Mouse (Mus musculus) liver, adult 2 months (tissue): ENCODE results near the gene Cwc25. TPM values are rescaled to one million over a fixed set of nuclear protein-coding genes. Genes with fewer than 3 reads are reported as not detected.

Experiments used
- DNase-seq: peaks from one replicate; pipeline ENCODE4 v3.0.0-alpha.2; 2011; ENCODE audit warnings: low read depth, low spot score; ENCODE audit errors: extremely low read depth
- H3K27ac ChIP-seq: fragments of 200-500 bp; replicated peaks from 2 replicates; pipeline ENCODE4 v1.5.1; 2012; ENCODE audit warnings: low read depth, mild to moderate bottlenecking, control low read depth, inconsistent platforms, low read length; ENCODE audit not compliant: insufficient read depth
- H3K27me3 ChIP-seq: fragments of 200-500 bp; 2 replicates; pipeline ENCODE4 v1.6.1; 2012; ENCODE audit warnings: mild to moderate bottlenecking, moderate library complexity, low read length, inconsistent platforms; ENCODE audit not compliant: control insufficient read depth, insufficient read depth
- H3K36me3 ChIP-seq: fragments of 200-500 bp; 2 replicates; pipeline ENCODE4 v1.6.1; 2012; ENCODE audit warnings: low read length, inconsistent platforms; ENCODE audit not compliant: control insufficient read depth, insufficient read depth
- H3K4me1 ChIP-seq: fragments of 200-500 bp; 2 replicates; pipeline ENCODE4 v1.6.1; 2011; ENCODE audit warnings: low read length; ENCODE audit not compliant: control insufficient read depth, insufficient read depth
- H3K4me3 ChIP-seq: fragments of 200-500 bp; 2 replicates; pipeline ENCODE4 v1.5.1; 2011; ENCODE audit warnings: low read depth, mild to moderate bottlenecking, control low read depth, low read length, moderate library complexity; ENCODE audit not compliant: insufficient read depth
- H3K79me2 ChIP-seq: fragments of 200-500 bp; 2 replicates; pipeline ENCODE4 v1.6.1; 2012; ENCODE audit warnings: inconsistent platforms, mild to moderate bottlenecking, low read length, moderate library complexity; ENCODE audit not compliant: control insufficient read depth, insufficient read depth
- H3K9ac ChIP-seq: fragments of 200-500 bp; 2 replicates; pipeline ENCODE4 v1.6.1; 2012; ENCODE audit warnings: low read depth, mild to moderate bottlenecking, control low read depth, inconsistent platforms, low read length
- CTCF ChIP-seq: fragments of 200-500 bp; IDR thresholded peaks from 2 replicates; pipeline ENCODE4 v1.5.1; 2011; ENCODE audit warnings: low read depth, low read length, control low read depth
- POLR2A ChIP-seq: fragments of 200-500 bp; IDR thresholded peaks from 2 replicates; pipeline ENCODE4 v1.6.1; 2011; ENCODE audit warnings: low read length, control low read depth; ENCODE audit not compliant: insufficient read depth; ENCODE audit errors: extremely low read depth
- WGBS: fragments of 180-500 bp; shearing (Covaris S2); methylation state at CpG from one replicate; pipeline ENCODE4 v1.1.7; 2018; 5-methylcytosine and 5-hydroxymethylcytosine counted together
- polyA plus RNA-seq: library from polyadenylated mRNA; depleted of rRNA; stranded (reverse); fragments of >200 nt; gene quantifications from 2 replicates; pipeline ENCODE4 v1.2.3, GENCODE M21; 2012
- total RNA-seq: library from RNA; depleted of rRNA; stranded (reverse); fragments of >200 nt; gene quantifications from 2 replicates; pipeline ENCODE4 v1.2.3, GENCODE M21; 2014

Cwc25 gene
- total and polyA plus RNA-seq, 2 experiments = 6.2 to 6.8 TPM

DNA sequence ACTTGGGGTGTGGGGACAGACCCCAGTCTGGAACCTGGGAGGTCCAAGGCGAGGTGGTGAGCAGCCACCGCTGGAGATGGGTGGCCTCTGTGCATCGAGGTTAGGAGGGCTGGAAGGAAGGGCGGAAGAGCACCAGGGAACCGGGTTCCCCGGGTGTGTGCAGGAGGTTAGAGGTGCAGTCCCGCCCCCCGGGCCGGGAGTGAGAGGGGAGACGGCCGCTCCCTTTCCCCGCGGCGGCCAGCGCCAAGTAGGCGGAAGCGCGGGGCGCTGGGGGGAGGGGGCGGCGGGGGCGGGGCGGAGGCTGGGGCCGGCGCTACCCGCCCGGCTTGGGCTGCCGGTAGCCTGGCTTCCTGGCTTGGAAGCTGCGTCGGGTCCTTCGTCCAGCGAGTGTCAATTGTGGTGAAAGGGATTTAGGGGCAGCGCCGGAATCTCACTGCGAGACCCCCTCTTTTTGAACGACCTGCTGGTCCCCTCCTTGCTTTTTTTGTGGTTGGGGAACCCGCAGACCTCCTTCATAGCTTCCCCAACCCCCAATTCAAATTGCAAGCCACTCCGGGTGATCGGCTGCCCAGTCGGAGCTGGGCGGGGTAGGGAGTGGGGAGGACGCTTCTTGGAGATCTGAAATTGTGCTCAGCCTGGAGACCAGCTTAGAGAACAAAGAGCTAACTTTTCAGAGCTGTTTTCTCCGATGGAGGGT is 33.8 kb upstream of the Cwc25 start:
- under 1% methylated on average over 34 of the region's 43 CpGs for WGBS
- Histone ChIP-seq H3K27ac (peak overlapping the region; percentile 97), H3K36me3 (no peaks in the 10 kb centered on the region), H3K79me2 (peaks cover 13% of the 10 kb centered on the region; the same call in 1 of the 2 replicates), H3K9ac (peak overlapping the region; percentile 91), H3K4me3 (peak overlapping the region; percentile 97), H3K27me3 (no peaks in the 10 kb centered on the region), H3K4me1 (peaks cover 28% of the 10 kb centered on the region)
- peak; percentile 63 for DNase-seq
- TF ChIP-seq POLR2A (0 out of 2 replicates have a peak, but pooled peaks have one; percentile 34), CTCF (no peak)

DNA sequence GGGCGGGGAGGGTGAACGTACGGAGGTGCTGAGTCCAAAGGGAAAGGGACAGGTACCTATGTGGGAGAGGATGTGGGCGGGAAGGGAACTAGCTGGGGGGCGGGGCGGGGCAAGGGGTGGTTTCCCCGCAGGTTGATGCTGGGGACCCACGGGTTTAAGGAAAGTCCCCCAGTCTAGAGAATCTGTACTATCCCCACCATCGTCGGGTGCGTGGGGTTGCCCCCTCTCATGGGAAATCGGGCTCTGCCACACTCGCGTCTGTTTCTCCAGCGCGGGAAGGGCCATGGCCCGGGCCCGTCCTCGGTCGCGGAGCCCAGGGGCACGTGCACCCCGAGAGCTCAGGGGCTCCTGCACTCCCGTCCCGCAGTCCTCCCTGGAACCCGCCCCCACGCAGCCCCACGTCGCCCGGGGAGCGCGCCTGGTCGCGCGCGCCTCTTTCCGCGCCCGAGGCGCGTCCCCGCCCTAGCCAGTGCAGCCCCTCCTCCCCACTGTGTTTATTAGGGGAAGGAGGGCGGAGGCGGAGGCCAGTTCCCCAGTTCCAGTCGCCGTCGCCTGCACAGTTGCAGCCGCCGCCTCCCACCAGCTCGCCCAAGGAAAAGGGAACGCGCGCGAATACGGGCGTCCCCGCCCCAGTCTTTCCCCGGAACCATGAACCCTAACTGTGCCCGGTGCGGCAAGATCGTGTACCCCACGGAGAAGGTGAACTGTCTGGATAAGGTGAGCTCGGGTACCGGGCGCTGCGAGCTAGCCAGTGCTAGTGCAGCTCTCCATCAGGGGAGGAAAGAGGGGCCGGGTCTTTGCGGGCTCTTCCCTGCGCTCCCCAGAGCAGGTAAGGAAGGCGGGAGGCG is 33.0 kb upstream of the Cwc25 start:
- H3K27me3 ChIP-seq = no peaks in the 10 kb centered on the region
- no peaks in the 10 kb centered on the region for H3K36me3 ChIP-seq
- peak overlapping the region; percentile 97 for H3K27ac ChIP-seq
- TF ChIP-seq POLR2A (peak; percentile 92), CTCF (no peak)
- under 1% methylated on average over 69 of the region's 71 CpGs for WGBS
- H3K4me1 ChIP-seq = peaks cover 23% of the 10 kb centered on the region
- peak overlapping the region; percentile 91 for H3K9ac ChIP-seq
- peak overlapping the region; percentile 97 for H3K4me3 ChIP-seq
- DNase-seq = peak; percentile 62
- H3K79me2 ChIP-seq = peaks cover 6% of the 10 kb centered on the region; the same call in 1 of the 2 replicates

DNA sequence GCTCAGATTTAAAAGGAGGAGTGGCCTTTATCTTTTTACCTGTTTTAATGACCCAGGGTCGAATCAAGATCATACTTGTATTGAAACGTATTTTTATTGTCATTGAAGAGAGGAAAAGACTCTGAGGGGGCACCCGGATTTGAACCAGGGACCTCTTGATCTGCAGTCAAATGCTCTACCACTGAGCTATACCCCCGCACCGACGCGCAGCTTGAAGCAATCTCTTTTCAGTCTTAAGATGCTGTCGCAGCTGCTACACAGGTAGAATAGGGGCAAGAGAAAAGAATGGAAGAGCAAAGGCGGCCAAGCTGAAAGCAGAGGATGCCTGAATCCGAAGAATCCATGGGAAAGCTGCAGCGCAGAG is 32.4 kb upstream of the Cwc25 start, which contains the start of gene Lasp1:
Gene Lasp1, plus strand, starts transcription at position 219 of the 364 bp plus-strand sequence.
- Histone ChIP-seq H3K27ac (peak within 1 kb of the TSS; percentile 97), H3K4me3 (peak within 1 kb of the TSS; percentile 97), H3K4me1 (peaks cover 19% of the 10 kb centered on the region), H3K27me3 (no peaks in the 10 kb centered on the region), H3K36me3 (no peaks in the 10 kb centered on the region), H3K79me2 (peaks cover 3% of the 10 kb centered on the region; the same call in 1 of the 2 replicates), H3K9ac (peak within 1 kb of the TSS; percentile 91)
- TF ChIP-seq CTCF = no peak
- TF ChIP-seq POLR2A = no peak
- WGBS = under 1% methylated on average over 11 of the region's 11 CpGs
- no peak for DNase-seq

DNA sequence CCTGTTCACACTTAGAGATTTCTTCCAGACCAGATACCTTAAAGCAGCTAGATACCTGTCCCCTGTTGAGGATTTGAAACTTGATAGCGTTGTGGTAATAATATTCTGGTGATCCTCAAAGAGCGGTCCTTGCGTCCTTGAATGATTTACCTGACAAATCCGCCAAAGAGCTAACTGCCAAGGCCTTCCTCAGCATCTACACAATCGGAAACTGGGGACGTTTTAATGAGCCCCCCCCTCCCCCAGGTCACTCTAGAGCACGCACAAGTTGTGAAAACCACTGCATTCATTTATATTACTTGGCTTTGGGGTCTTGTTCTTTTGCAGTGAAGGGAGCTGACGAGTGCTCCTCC is 31.7 kb upstream of the Cwc25 start:
- peak overlapping the region; percentile 37 for H3K27ac ChIP-seq
- no peak overlapping the region for H3K4me3 ChIP-seq
- 62% methylated on average over 8 of the region's 8 CpGs for WGBS
- no peak for TF ChIP-seq CTCF
- no peaks in the 10 kb centered on the region for H3K27me3 ChIP-seq
- no peaks in the 10 kb centered on the region for H3K36me3 ChIP-seq
- no peaks in the 10 kb centered on the region for H3K79me2 ChIP-seq
- no peak for DNase-seq
- no peak overlapping the region for H3K9ac ChIP-seq
- H3K4me1 ChIP-seq = peaks cover 17% of the 10 kb centered on the region

DNA sequence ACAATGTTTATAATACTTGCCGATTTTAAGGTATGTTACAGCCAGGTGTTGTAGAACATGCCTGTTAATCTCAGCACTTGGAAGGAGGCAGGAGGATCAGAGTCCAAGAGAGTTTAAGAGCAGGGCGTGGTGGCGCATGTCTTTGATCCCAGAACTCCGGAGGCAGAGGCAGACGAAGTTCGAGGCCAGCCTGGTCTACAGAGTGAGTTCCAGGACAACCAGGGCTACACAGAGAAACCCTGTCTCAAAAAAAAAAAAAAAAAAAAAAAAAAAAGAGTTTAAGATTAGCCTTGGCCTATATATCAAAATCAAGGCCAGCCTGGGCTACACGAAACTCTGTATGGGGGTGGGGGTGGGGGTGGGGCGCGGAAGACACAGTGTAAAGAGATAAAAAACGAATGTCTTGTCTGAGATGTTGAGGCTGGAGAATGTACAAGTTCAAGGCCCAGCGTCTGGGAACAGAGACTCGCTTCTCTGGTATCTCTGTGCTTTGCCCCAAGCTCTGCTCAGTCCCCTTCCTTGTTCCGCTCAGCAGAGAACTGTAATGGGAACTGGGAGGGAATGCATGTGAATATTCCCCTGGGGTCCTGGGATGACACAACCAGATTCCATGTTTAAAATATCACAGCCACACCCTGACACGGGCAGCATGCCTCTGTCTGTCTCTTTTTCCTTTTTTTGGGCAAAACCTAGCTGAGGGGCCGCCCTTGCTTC is 31.2 kb upstream of the Cwc25 start:
- Histone ChIP-seq H3K79me2 (no peaks in the 10 kb centered on the region), H3K36me3 (no peaks in the 10 kb centered on the region), H3K27ac (peak overlapping the region; percentile 37; the same call in 1 of the 2 replicates), H3K9ac (no peak overlapping the region), H3K4me1 (peaks cover 15% of the 10 kb centered on the region), H3K4me3 (no peak overlapping the region), H3K27me3 (no peaks in the 10 kb centered on the region)
- 79% methylated on average over 15 of the region's 15 CpGs for WGBS
- no peak for DNase-seq
- TF ChIP-seq POLR2A (no peak), CTCF (no peak)
